Mouse (Mus musculus) ZHBTc4 (cell line): ENCODE measurements at regions not wholly inside any gene's neighbourhood (a gene's known extent, or its start where the extent isn't known, plus 50 kb on each side); places are given as distances from the start of the nearest gene placed in this dataset.

Experiments
- DNase-seq: peaks from one replicate; pipeline ENCODE4 v3.0.0-alpha.2; 2011; ENCODE audit warnings: low read depth, low spot score

GRCm38 (mm10) chr13:97360551-97360950, 119.6 kb downstream of the Enc1 start:
- DNase-seq = no peak

DNA sequence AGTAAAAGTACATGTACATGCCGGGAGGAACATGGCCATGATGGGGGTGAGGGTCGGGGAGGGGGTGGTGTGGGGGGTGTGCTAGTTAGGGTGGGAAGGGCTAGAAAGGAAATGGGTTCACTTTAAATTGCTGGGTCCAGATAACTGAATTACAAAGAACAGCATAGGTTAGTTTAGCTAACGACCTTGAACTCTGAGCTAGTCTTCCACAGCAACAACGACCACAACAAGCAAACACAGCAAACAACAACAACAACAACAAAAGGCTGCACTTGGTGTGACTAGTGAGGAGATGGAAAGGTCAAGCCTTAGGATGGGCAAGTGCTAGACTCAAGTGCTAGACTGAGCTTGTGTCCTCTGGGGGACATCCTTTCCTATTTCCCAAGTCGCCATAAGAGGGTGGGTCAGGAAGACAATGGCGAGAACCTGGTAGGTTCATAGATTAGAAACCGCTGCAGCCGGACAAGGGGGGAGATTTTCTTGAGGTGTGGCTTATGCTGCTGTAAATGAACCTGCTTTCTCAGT, 117.9 kb downstream of the Enc1 start:
- DNase-seq = peak; percentile 60

- DNase-seq = no peak
Measured at GRCm38 (mm10) chr13:97358261-97358660, 117.4 kb downstream of the Enc1 start.

DNA sequence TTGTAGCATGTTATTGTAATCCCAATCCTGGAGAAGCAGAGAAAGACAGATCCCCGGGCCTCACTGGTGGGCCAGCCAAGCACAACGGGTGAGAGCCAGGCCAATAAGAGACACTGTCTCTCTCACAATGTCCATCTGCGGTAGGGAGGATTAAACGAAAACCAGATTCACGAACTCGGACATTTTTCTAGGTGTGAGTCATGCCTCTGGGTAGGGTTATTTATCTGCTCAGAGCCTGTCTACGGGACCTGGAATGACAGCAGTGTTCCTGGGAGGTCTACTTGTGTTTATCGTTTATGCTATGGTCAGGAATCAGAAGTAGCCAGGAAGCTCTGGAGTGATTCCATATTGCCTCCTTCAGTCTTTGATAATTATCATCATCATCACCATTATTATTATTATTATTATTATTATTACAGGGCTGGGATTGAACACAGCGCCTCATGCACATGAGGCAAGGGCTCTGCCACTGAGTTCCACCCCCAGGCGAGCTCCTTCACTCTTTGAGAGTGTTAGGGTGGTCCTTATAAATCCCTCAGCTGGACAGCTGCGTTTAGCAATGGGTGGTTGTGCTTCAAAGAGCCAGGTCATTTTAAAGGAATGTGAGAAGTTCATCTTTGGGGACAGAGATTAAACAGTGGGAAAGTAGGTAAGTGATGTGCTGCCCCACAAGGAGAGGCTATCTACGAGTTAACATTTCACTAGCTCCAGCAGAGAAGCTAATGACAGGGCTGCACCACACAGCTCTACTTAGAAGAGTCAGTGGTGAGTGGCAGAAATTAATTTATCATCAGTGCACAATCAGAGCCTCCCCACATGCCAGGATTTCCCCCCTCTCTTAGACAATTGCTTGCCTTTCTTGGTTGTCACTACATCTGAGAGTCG, 116.3 kb downstream of the Enc1 start:
- no peak for DNase-seq

- peak; percentile 33 for DNase-seq
Measured at GRCm38 (mm10) chr13:97355411-97355810, 114.5 kb downstream of the Enc1 start.

GRCm38 (mm10) chr13:97347696-97348095, 106.8 kb downstream of the Enc1 start:
- no peak for DNase-seq

DNA sequence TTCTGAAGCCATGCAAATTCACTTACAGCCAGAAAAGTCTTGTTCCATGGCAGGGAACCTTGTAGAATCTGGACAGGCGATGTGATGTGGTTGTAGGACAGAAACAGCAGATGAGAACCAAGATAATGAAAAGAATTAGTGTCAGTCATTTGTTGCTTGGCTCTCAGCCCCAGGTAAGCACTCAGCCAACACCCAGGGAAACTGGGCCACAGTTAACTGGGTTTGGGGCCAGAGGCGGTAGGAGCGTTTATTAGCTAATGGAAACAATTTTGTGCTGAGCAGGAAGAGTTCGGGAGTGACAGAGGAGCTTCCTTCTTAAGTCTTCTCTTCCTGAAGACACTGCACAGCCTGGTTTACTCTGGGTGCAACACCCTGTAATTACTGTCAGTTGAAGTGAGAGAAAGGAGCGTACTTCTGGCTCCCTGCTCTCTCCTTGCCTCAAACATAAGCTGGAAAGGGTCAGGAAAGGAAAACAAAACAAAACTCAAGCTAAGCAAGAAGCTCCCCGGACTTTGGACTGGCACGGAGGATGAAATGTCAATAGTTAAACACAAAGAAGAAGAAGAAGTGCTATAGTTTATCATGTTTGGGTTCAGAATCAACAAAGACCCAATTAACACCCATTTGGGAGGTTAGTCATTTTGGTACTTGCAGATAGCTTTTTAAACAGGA, 100.4 kb downstream of the Enc1 start:
- DNase-seq = no peak

GRCm38 (mm10) chr13:97337954-97338353, 97.0 kb downstream of the Enc1 start:
- DNase-seq = no peak

GRCm38 (mm10) chr13:97337296-97337731, 96.4 kb downstream of the Enc1 start:
- DNase-seq = no peak

DNA sequence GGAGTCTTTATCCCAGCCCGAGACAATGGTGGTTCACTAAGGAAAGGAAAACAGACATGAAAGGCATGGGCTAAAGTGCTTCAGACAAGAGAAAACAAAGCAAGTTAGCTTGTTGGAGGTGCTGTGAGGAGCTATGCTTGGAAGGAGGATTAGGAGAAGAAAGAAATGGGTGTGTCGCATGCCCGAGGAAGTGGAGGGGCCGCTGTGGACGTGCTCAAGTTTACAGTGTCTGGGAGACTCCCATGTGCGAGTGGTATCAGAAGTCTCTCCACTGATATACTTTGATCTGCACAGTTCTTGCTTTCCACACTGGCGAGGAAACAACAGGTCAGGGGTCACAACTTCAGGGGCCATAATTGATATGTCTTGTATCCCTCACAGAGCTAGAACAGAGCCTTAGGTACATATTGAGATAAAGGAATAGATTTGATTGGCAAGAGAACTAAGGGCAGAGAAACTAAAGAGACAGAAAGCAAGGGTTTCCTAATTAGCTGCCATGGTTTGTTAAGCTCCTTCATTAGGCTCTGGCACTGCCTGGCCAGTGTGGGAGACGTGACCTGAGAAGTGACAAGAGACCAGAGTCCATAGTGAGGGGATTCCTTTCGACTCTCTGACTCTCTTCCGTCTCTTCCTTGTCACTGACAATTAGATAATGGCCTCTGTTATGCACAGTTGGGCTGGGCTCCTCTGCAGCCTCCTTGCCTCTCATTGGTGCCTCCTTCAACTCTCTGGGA, 93.1 kb downstream of the Enc1 start:
- peak; percentile 72 for DNase-seq

DNA sequence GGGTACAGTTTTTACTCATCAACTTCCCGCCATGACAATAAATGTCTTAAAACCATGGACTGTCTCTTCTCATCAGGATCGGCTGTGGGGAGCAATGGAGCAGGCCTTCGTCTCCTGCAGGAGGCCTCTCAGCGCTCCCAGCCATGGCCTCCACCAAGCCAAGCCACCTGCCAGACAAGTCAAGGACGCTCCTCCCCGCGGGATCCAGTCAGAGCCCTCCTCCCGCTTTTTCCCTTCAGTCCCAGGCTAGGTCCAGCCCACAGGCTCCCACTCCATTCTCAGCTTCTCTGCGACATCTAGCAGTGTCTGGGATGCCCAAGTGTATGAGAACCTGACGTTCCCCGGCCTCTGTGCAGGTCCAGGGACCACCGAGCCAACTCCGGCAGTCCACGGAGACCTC, 90.2 kb downstream of the Enc1 start:
- DNase-seq = peak; percentile 58

- peak; percentile 51 for DNase-seq
Measured at GRCm38 (mm10) chr13:97321307-97321706, 80.4 kb downstream of the Enc1 start.

- DNase-seq = peak; percentile 55
Measured at GRCm38 (mm10) chr13:97320756-97321155, 79.9 kb downstream of the Enc1 start.

DNA sequence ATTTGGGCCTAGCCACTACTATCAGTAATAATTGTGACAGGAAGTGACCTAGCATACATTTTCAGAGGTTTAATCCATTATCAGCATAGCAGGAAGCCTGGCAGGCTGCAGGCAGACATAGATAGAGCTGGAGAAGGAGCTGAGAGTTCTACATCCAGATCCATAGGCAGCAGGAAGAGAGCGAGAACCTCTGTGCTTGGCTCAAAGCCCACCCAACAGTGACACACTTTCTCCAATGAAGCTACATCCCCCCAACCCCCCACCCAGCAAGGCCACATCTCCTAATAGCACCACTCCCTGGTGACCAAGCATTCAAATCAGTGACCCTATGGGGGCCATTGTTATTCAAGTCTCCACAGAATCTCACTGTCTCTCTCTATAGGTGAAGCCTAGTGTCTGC, 79.4 kb downstream of the Enc1 start:
- DNase-seq = peak; percentile 54

- DNase-seq = peak; percentile 54
Measured at GRCm38 (mm10) chr13:97317633-97318032, 76.7 kb downstream of the Enc1 start.

- DNase-seq = no peak
Measured at GRCm38 (mm10) chr13:97312420-97313370, 71.8 kb downstream of the Enc1 start.

DNA sequence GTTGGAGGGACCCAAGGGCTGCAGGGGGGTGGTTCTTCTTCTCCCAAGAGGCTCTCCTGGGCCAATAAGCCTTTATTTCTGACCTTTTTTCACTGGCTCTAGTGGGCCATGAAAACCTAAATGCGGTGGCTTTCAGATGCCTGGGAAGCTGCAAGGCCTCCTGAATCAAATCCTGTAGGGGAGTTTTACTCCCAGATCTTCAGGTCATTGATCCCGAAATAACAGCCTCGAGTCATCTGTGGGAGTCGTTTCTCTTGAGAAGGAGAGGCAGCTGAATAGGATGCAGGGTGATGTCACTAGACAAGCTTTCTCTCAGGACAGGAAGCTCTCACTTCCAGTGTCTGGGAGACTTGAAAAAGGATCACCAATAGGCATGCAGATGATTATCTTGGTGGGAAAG, 70.4 kb downstream of the Enc1 start:
- DNase-seq = no peak

DNA sequence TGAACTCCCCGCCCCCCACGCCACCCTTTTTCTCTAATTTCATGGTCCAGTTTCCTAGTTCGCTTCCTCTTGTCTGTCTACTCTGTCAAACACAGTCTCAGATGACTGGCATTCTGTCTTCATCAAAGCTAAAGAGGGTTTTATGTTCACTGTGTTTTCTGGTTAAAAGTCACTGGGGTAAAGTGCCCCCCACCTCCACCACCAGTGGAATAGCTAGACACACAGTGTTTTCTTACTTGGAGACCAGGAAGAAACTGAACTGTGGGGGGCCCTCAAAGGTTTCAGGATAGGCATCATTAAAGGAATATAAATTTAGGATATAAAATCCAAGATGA, 69.9 kb downstream of the Enc1 start:
- no peak for DNase-seq

DNA sequence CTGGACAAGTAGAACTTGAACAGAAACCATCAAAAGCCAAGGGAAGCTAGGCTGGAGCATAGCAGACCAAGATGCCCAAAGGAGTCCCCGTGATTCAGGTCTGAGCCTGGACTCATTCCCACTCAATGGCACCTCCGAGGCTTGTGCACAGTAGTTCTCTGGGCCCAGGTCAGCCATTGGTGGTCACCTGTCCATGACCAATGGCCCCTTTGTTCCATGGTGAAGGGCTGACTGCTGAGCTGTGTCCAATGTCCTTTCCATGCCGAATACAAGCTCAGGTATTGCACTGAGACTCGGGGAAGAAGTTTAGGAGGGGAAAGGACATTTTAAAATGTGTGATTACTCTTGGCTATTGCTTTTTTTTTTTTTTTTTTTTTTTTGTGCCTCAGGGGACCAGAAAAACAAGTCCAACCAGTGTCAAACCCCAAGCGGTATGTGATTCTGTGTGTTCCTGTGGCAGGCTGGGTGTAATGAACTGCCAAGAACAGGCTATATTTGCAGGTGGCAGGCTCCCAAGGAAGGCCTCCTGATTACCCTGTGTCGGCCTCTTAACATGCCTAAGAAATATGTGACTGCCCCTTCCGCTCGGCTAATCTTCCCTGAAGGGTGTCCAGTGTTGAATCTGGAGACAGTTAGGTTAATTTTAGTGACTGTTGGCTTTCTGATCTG, 69.4 kb downstream of the Enc1 start:
- DNase-seq = no peak

- DNase-seq = no peak
Measured at GRCm38 (mm10) chr13:97309411-97309810, 68.5 kb downstream of the Enc1 start.
